Mouse (Mus musculus): ENCODE data around the gene Ms4a2.

DNA sequence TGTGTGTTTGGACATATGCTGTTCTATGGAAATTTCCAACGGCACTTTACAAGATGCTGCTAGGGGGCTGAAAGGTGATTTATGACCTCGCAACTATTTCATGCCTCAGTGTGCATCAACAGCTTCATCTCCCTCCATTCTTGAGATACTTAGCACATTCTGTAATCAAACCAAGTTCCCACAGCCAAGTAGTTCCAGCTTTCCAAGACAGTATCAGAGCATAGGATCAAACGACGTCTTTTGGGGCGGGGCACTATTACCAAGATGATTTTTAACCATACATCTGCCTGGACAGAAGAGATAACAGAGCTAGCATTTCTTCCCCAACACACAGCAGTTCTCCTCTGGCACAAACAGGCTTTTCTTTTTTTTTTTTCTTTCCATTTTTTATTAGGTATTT, 1.7 kb upstream of the Ms4a2 start:
- no peak for TF ChIP-seq GATA1 (IDR thresholded peaks at IDR 0.05; ENCODE audit: borderline replicate concordance, low read length)
- no peak for TF ChIP-seq FLI1 (IDR thresholded peaks at IDR 0.05; ENCODE audit: low read length)
